Mouse (Mus musculus) spleen, adult 2 months (tissue): ENCODE measurements at regions not wholly inside any gene's neighbourhood (a gene's known extent, or its start where the extent isn't known, plus 50 kb on each side); places are given as distances from the start of the nearest gene placed in this dataset.
A peak's percentile ranks its signal among the peaks of the same experiment; 100 is the strongest.

Source experiments
- DNase-seq, 2 experiments: peaks; one replicate each; pipeline versions ENCODE4 v3.0.0 to v3.0.0-alpha.2; 2012 to 2021; ENCODE audit warnings: low spot score in 2 of 2, low read depth in 1 of 2
- H3K27ac ChIP-seq: fragments of 200-500 bp; 2 replicates; pipeline ENCODE4 v1.5.1; 2012; ENCODE audit warnings: low read length, inconsistent platforms; ENCODE audit not compliant: insufficient read depth
- H3K27me3 ChIP-seq: fragments of 200-500 bp; 2 replicates; pipeline ENCODE4 v1.6.1; 2012; ENCODE audit warnings: mild to moderate bottlenecking, moderate library complexity, low read length, inconsistent platforms; ENCODE audit not compliant: control insufficient read depth, insufficient read depth
- H3K36me3 ChIP-seq: fragments of 200-500 bp; 2 replicates; pipeline ENCODE4 v1.6.1; 2012; ENCODE audit warnings: mild to moderate bottlenecking, low read length, inconsistent platforms; ENCODE audit not compliant: control insufficient read depth, insufficient read depth
- H3K4me1 ChIP-seq: fragments of 200-500 bp; 2 replicates; pipeline ENCODE4 v1.6.1; 2011; ENCODE audit warnings: inconsistent platforms; ENCODE audit not compliant: control insufficient read depth, insufficient read depth, insufficient read length
- H3K4me3 ChIP-seq: fragments of 200-500 bp; 2 replicates; pipeline ENCODE4 v1.5.1; 2011; ENCODE audit warnings: mild to moderate bottlenecking, inconsistent platforms; ENCODE audit not compliant: insufficient read depth, insufficient read length; ENCODE audit errors: extremely low read depth
- CTCF ChIP-seq: fragments of 200-500 bp; IDR thresholded peaks from 2 replicates; pipeline ENCODE4 v1.5.1; 2011; ENCODE audit warnings: mild to moderate bottlenecking, inconsistent platforms; ENCODE audit not compliant: insufficient read depth, insufficient read length, insufficient replicate concordance; ENCODE audit errors: extremely low read depth
- POLR2A ChIP-seq: fragments of 200-500 bp; IDR thresholded peaks from 2 replicates; pipeline ENCODE4 v1.6.1; 2011; ENCODE audit warnings: low read depth, low read length, inconsistent platforms
- WGBS: fragments of 180-500 bp; shearing (Covaris S2); methylation state at CpG from one replicate; pipeline ENCODE4 v1.1.7; 2018; 5-methylcytosine and 5-hydroxymethylcytosine counted together

DNA sequence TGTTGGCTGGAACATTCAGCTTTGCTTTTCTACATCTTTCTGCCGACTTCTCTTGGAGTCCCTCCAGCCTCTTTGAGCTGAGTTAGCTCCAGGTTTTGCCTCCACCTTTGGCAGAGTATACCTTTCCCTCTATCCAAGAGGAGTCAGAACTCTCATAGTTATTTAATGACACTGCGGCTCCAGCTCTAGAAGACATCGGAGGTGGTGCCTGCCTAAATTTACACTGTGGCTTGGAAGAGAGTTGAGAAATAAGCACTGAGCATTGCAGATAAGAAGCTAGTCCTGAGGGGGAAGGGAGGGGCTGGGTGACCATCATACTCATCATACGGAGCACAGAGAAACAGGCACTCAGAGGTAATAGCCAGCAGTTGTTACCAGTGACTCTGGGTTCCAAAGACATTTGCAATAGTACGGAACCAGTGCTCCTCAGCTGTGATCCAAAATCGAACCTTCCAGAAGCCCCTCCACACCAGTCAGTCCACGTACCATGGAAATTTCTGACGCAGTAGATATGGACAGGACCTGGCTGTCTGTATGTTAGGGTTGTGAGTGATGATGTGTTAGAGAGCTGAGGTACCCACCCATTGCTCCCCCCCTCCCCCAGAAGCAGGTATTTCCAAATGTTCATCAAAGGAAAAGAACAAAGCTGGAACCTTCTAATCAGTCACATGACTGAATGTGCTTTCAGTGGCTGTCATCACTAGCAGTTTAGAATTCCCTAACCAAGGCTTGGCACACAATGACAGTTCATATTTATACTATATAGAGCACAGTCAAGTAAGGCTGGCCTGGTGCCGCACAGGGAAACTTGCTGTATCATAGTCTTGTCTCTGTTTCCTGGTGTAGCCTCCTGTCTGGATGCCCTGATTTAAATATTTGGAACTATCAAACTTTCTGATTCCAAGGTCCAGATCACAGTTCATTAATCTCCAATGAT, 120.2 kb upstream of the Mpp6 start:
- H3K27me3 ChIP-seq = no peaks in the 10 kb centered on the region
- 87% methylated on average over 9 of the region's 9 CpGs for WGBS
- H3K27ac ChIP-seq = no peak overlapping the region
- H3K4me1 ChIP-seq = peaks cover 2% of the 10 kb centered on the region; the same call in 1 of the 2 replicates
- no peak for TF ChIP-seq CTCF
- TF ChIP-seq POLR2A = no peak
- H3K36me3 ChIP-seq = no peaks in the 10 kb centered on the region
- no peak overlapping the region for H3K4me3 ChIP-seq
- no peak for DNase-seq

GRCm38 (mm10) chr6:49990522-49990858, 119.6 kb upstream of the Mpp6 start:
- Histone ChIP-seq H3K36me3 (no peaks in the 10 kb centered on the region), H3K27me3 (no peaks in the 10 kb centered on the region), H3K4me1 (no peaks in the 10 kb centered on the region), H3K27ac (no peak overlapping the region), H3K4me3 (no peak overlapping the region)
- DNase-seq = no peak
- no peak for TF ChIP-seq CTCF
- no peak for TF ChIP-seq POLR2A
- 92% methylated on average over 8 of the region's 8 CpGs for WGBS

- no peak for DNase-seq
- Histone ChIP-seq H3K4me1 (no peaks in the 10 kb centered on the region), H3K4me3 (no peak overlapping the region), H3K27me3 (no peaks in the 10 kb centered on the region), H3K36me3 (no peaks in the 10 kb centered on the region), H3K27ac (no peak overlapping the region)
- WGBS = 91% methylated on average over 11 of the region's 11 CpGs
- TF ChIP-seq POLR2A (no peak), CTCF (no peak)
These were observed 110.7 kb upstream of the Mpp6 start for GRCm38 (mm10) chr6:49999365-49999764.

DNA sequence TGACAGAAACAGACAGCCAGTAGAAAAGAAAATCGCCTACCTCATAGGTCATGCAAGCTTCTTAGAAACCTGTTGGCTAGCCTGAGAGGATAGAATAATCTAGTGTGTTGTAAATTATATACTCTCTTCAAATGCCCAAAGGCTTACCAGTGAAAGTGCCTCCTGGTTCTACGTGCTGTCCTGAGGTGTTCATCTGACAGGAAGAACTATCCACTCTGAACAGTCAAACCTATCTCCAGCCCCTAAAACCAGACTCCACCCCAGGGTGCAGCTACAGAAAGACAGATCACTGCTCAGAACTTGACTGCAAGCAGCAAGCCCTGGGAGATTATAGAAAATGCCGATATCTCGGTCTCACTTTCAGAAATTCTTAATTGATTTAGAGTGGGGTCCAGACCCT, 102.0 kb upstream of the Mpp6 start:
- TF ChIP-seq CTCF = no peak
- no peak for TF ChIP-seq POLR2A
- no peak overlapping the region for H3K4me3 ChIP-seq
- no peak for DNase-seq
- peaks cover 12% of the 10 kb centered on the region; the same call in 1 of the 2 replicates for H3K4me1 ChIP-seq
- WGBS = 85% methylated on average over 4 of the region's 4 CpGs
- no peaks in the 10 kb centered on the region for H3K27me3 ChIP-seq
- H3K36me3 ChIP-seq = no peaks in the 10 kb centered on the region
- no peak overlapping the region for H3K27ac ChIP-seq

- Histone ChIP-seq H3K36me3 (no peaks in the 10 kb centered on the region), H3K27me3 (no peaks in the 10 kb centered on the region), H3K4me1 (peaks cover 12% of the 10 kb centered on the region; the same call in 1 of the 2 replicates), H3K27ac (peak overlapping the region; percentile 56), H3K4me3 (no peak overlapping the region)
- 30% methylated on average over 3 of the region's 3 CpGs for WGBS
- no peak for TF ChIP-seq POLR2A
- no peak for TF ChIP-seq CTCF
- no peak for DNase-seq
These were observed 101.2 kb upstream of the Mpp6 start for GRCm38 (mm10) chr6:50008869-50009268.

DNA sequence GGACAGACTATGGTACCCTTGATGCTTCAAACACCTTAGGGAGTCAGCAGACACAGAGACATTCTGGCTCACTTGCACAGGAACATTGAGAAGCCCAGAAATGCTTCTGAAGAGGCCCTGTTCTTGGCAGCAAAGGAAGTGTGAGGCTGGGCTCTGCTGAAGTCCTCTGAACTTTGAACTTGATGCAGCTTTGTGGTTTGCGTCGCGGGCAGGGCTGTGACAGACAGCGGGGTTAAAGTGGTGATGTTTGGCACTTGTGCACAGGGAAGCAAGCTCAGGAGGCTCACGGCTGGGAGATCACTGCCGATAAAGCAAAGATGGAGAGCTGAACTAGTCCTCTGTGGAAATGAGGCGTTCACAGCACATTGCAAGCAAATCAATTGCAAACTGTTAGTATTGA, 100.7 kb upstream of the Mpp6 start:
- Histone ChIP-seq H3K27me3 (no peaks in the 10 kb centered on the region), H3K4me1 (peaks cover 12% of the 10 kb centered on the region; the same call in 1 of the 2 replicates), H3K36me3 (no peaks in the 10 kb centered on the region), H3K4me3 (no peak overlapping the region), H3K27ac (peak overlapping the region; percentile 56)
- TF ChIP-seq CTCF = no peak
- no peak for TF ChIP-seq POLR2A
- WGBS = 10% methylated on average over 7 of the region's 7 CpGs
- peak in 1 of 2 experiments; percentile 32 for DNase-seq

DNA sequence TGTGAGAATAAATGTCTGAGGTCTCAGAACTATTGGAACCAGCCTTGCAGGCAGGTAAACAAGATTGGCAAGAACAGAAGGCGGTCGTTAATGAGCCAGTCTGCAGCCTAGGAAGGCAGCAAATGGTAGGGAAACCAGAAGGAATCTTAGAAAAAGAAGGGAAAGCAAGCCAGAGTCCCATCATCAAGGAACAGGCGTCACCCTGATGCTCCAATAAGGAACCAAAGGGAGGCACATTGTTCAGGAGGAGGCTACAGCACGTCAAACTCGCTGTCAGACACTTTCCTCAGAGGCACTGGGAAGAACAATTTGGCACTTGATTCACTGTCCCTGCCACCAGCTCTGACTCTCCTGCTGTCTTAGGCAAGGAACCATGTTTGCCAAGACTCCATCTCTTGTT, 100.2 kb upstream of the Mpp6 start:
- Histone ChIP-seq H3K27ac (peak overlapping the region; percentile 22; the same call in 1 of the 2 replicates), H3K4me1 (peaks cover 12% of the 10 kb centered on the region; the same call in 1 of the 2 replicates), H3K36me3 (no peaks in the 10 kb centered on the region), H3K4me3 (no peak overlapping the region), H3K27me3 (no peaks in the 10 kb centered on the region)
- TF ChIP-seq POLR2A (no peak), CTCF (no peak)
- 82% methylated on average over 5 of the region's 5 CpGs for WGBS
- DNase-seq = no peak
